Mouse (Mus musculus) CH12.LX (cell line): Measurements from ENCODE around the gene Ift52. TPM values are rescaled to one million over a fixed set of nuclear protein-coding genes. Genes with fewer than 3 reads are reported as not detected.

Experiments used
- DNase-seq: peaks from one replicate; pipeline ENCODE4 v3.0.0-alpha.2; 2013; ENCODE audit errors: extremely low read depth
- H3K27ac ChIP-seq: 2 replicates; pipeline ENCODE4 v1.5.1; 2012; ENCODE audit warnings: low read depth, mild to moderate bottlenecking, control low read depth, moderate library complexity; ENCODE audit not compliant: insufficient read depth
- H3K27me3 ChIP-seq: replicated peaks from 2 replicates; pipeline ENCODE3; 2012; ENCODE audit warnings: inconsistent platforms
- H3K36me3 ChIP-seq, 2 experiments: replicated peaks in 1 of 2; 2 replicates each; pipeline versions ENCODE3 to v1.6.1; 2012; ENCODE audit warnings: inconsistent platforms in 1 of 2, low read length in 1 of 2, mild to moderate bottlenecking in 1 of 2, mixed read lengths in 1 of 2, moderate library complexity in 1 of 2; ENCODE audit not compliant: control insufficient read depth in 1 of 2, insufficient read depth in 1 of 2
- H3K4me1 ChIP-seq, 2 experiments: 2 replicates each; pipeline ENCODE4 v1.6.1; 2012; ENCODE audit warnings: inconsistent platforms in 1 of 2, moderate library complexity in 1 of 2; ENCODE audit not compliant: insufficient read depth in 2 of 2, control insufficient read depth in 1 of 2
- H3K4me2 ChIP-seq: 2 replicates; pipeline ENCODE4 v1.6.1; 2012; ENCODE audit warnings: low read depth, mild to moderate bottlenecking, control low read depth; ENCODE audit not compliant: poor library complexity, insufficient read depth, severe bottlenecking
- H3K4me3 ChIP-seq, 3 experiments: fragments of 150-350 bp in 1 of 3; sonication (generic) in 1 of 3; replicated peaks in 1 of 3; 2 replicates each; pipeline versions ENCODE3 to v1.5.1; 2011 to 2012; ENCODE audit warnings: low read depth in 2 of 3, low read length in 2 of 3, mild to moderate bottlenecking in 2 of 3, moderate library complexity in 2 of 3, control low read depth in 1 of 3, improper control_type of control experiment in 1 of 3, inconsistent platforms in 1 of 3, mixed read lengths in 1 of 3; ENCODE audit not compliant: poor library complexity in 1 of 3
- H3K79me2 ChIP-seq: replicated peaks from 2 replicates; pipeline ENCODE4 v1.6.1; 2012; ENCODE audit warnings: mild to moderate bottlenecking, moderate library complexity; ENCODE audit not compliant: control insufficient read depth, poor library complexity, insufficient read depth, severe bottlenecking; ENCODE audit errors: extremely low read depth
- H3K9ac ChIP-seq: 2 replicates; pipeline ENCODE4 v1.6.1; 2012; ENCODE audit warnings: low read depth, mild to moderate bottlenecking, control low read depth, moderate library complexity; ENCODE audit not compliant: insufficient read depth
- H3K9me3 ChIP-seq: replicated peaks from 2 replicates; pipeline ENCODE3; 2012; ENCODE audit warnings: low read length, inconsistent platforms, mixed read lengths
- BHLHE40 ChIP-seq: IDR thresholded peaks from 2 replicates; pipeline ENCODE4 v1.6.1; 2011; ENCODE audit warnings: mild to moderate bottlenecking, low read depth, low read length, improper control_type of control experiment
- CHD2 ChIP-seq: IDR thresholded peaks from 2 replicates; pipeline ENCODE4 v1.6.1; 2011; ENCODE audit warnings: low read length, improper control_type of control experiment
- E2F4 ChIP-seq: IDR thresholded peaks from 2 replicates; pipeline ENCODE4 v1.6.1; 2011; ENCODE audit warnings: low read depth, low read length, improper control_type of control experiment; ENCODE audit not compliant: insufficient replicate concordance
- ELF1 ChIP-seq: IDR thresholded peaks from 2 replicates; pipeline ENCODE4 v1.6.1; 2014; ENCODE audit warnings: low read depth, mild to moderate bottlenecking, inconsistent platforms, low read length, improper control_type of control experiment
- ETS1 ChIP-seq: conservative IDR thresholded peaks from 2 replicates; pipeline ENCODE4 v1.6.1; 2012; ENCODE audit warnings: low read depth, mild to moderate bottlenecking, inconsistent platforms, low read length, improper control_type of control experiment, moderate library complexity
- GABPA ChIP-seq: IDR thresholded peaks from 2 replicates; pipeline ENCODE4 v1.6.1; 2012; ENCODE audit warnings: low read depth, low read length, improper control_type of control experiment, inconsistent platforms; ENCODE audit not compliant: insufficient replicate concordance
- HCFC1 ChIP-seq: IDR thresholded peaks from 2 replicates; pipeline ENCODE4 v1.6.1; 2012; ENCODE audit warnings: low read depth, mild to moderate bottlenecking, inconsistent platforms, low read length, improper control_type of control experiment
- IRF4 ChIP-seq: IDR thresholded peaks from 2 replicates; pipeline ENCODE4 v1.6.1; 2014; ENCODE audit warnings: low read depth, mild to moderate bottlenecking, inconsistent platforms, low read length, improper control_type of control experiment
- JUN ChIP-seq: IDR thresholded peaks from 2 replicates; pipeline ENCODE4 v1.6.1; 2011; ENCODE audit warnings: low read depth, mild to moderate bottlenecking, low read length, improper control_type of control experiment, moderate library complexity; ENCODE audit not compliant: insufficient read depth
- JUND ChIP-seq: conservative IDR thresholded peaks from 2 replicates; pipeline ENCODE4 v1.6.1; 2011; ENCODE audit warnings: low read depth, low read length, improper control_type of control experiment
- KAT2A ChIP-seq: IDR thresholded peaks from 2 replicates; pipeline ENCODE4 v1.6.1; 2012; ENCODE audit warnings: low read length, improper control_type of control experiment, inconsistent platforms; ENCODE audit not compliant: insufficient replicate concordance
- MAX ChIP-seq: IDR thresholded peaks from 2 replicates; pipeline ENCODE4 v1.6.1; 2011; ENCODE audit warnings: low read length, improper control_type of control experiment
- MAZ ChIP-seq: IDR thresholded peaks from 2 replicates; pipeline ENCODE4 v1.6.1; 2012; ENCODE audit warnings: low read depth, mild to moderate bottlenecking, inconsistent platforms, low read length, improper control_type of control experiment, moderate library complexity
- MXI1 ChIP-seq: IDR thresholded peaks from 2 replicates; pipeline ENCODE4 v1.6.1; 2011; ENCODE audit warnings: mild to moderate bottlenecking, low read depth, low read length, improper control_type of control experiment
- MYC ChIP-seq: IDR thresholded peaks from 2 replicates; pipeline ENCODE4 v1.6.1; 2011; ENCODE audit warnings: low read depth, mild to moderate bottlenecking, improper control_type of control experiment, low read length
- POLR2A ChIP-seq: IDR thresholded peaks from 2 replicates; pipeline ENCODE4 v1.6.1; 2011; ENCODE audit warnings: low read depth, mild to moderate bottlenecking, improper control_type of control experiment, low read length
- POLR2AphosphoS2 ChIP-seq: IDR thresholded peaks from 2 replicates; pipeline ENCODE4 v1.6.1; 2011; ENCODE audit warnings: low read depth, low read length, improper control_type of control experiment
- RAD21 ChIP-seq: IDR thresholded peaks from 2 replicates; pipeline ENCODE4 v1.6.1; 2011; ENCODE audit warnings: low read depth, mild to moderate bottlenecking, low read length, improper control_type of control experiment, moderate library complexity
- RCOR1 ChIP-seq: conservative IDR thresholded peaks from 2 replicates; pipeline ENCODE4 v1.6.1; 2012; ENCODE audit warnings: low read depth, mild to moderate bottlenecking, inconsistent platforms, low read length, improper control_type of control experiment
- SIN3A ChIP-seq: IDR thresholded peaks from 2 replicates; pipeline ENCODE4 v1.6.1; 2012; ENCODE audit warnings: low read length, improper control_type of control experiment, inconsistent platforms
- SMC3 ChIP-seq: IDR thresholded peaks from 2 replicates; pipeline ENCODE4 v1.6.1; 2011; ENCODE audit warnings: low read depth, low read length, improper control_type of control experiment
- TCF12 ChIP-seq: IDR thresholded peaks from 2 replicates; pipeline ENCODE4 v1.6.1; 2014; ENCODE audit warnings: low read depth, mild to moderate bottlenecking, inconsistent platforms, low read length, improper control_type of control experiment
- USF1 ChIP-seq: IDR thresholded peaks from 2 replicates; pipeline ENCODE4 v1.6.1; 2014; ENCODE audit warnings: low read depth, mild to moderate bottlenecking, inconsistent platforms, low read length, improper control_type of control experiment
- ZC3H11A ChIP-seq: IDR thresholded peaks from 2 replicates; pipeline ENCODE4 v1.6.1; 2012; ENCODE audit warnings: low read depth, mild to moderate bottlenecking, inconsistent platforms, low read length, improper control_type of control experiment
- ZKSCAN1 ChIP-seq: IDR thresholded peaks from 2 replicates; pipeline ENCODE4 v1.6.1; 2012; ENCODE audit warnings: low read depth, inconsistent platforms, low read length, improper control_type of control experiment, borderline replicate concordance
- ZNF384 ChIP-seq: IDR thresholded peaks from 2 replicates; pipeline ENCODE4 v1.6.1; 2012; ENCODE audit warnings: low read depth, low read length, improper control_type of control experiment, inconsistent platforms
- dilution Hi-C: fragments of 300-500 bp; cut with MboI; formaldehyde crosslinking; loops from 2 replicates; pipeline ENCODE4 v1.14.3; 2020; ENCODE audit warnings: low sequenced_read_pairs; ENCODE audit not compliant: extremely low pct_unique_long_range_greater_than_20kb, extremely low pct_ligation_motif_present
- in situ Hi-C: fragments of 300-500 bp; cut with MboI; formaldehyde crosslinking; loops from 3 replicates; pipeline ENCODE4 v1.14.3; 2019; ENCODE audit warnings: low sequenced_read_pairs, low pct_ligation_motif_present, low pct_unique_long_range_greater_than_20kb, mixed read lengths
- polyA plus RNA-seq: library from polyadenylated mRNA; unstranded; fragments of >175 nt; gene quantifications from 2 replicates; pipeline ENCODE4 v1.2.1, GENCODE M21; 2012; ENCODE audit warnings: low read depth; ENCODE audit not compliant: insufficient read length
- total RNA-seq, 2 experiments: library from RNA; depleted of rRNA; stranded (reverse); fragments of 300-350 nt in 1 of 2; fragments of >200 nt in 1 of 2; gene quantifications; 2 replicates each; pipeline ENCODE4 v1.2.3; 2012 to 2014

Gene Ift52
- total RNA-seq (2012; rRNA removed) (11.3 and 13.0 TPM in 2 replicates), total RNA-seq (2014; rRNA removed) (13.1 and 14.4 TPM in 2 replicates), polyA plus RNA-seq (33.6 and 39.8 TPM in 2 replicates)

- Histone ChIP-seq H3K4me3 (peak within 1 kb of the TSS; percentile 82 to 95 (median 88)), H3K9ac (peak within 1 kb of the TSS; percentile 72), H3K4me1 (peaks cover 3 to 12% of the 10 kb centered on the region in 2 experiments; a peak in 3 of 4 replicates), H3K36me3 (peaks cover 2 to 7% of the 10 kb centered on the region in 2 experiments), H3K79me2 (no peaks in the 10 kb centered on the region), H3K27me3 (peaks cover 32% of the 10 kb centered on the region), H3K9me3 (no peaks in the 10 kb centered on the region), H3K27ac (no peak within 1 kb of the TSS), H3K4me2 (peak within 1 kb of the TSS; percentile 82; the same call in 1 of the 2 replicates)
- DNase-seq, result peak; percentile 86
- TF ChIP-seq BHLHE40 (no peak), JUN (no peak), MXI1 (peak; percentile 80), HCFC1 (peak; percentile 89), RCOR1 (no peak), E2F4 (no peak), IRF4 (peak; percentile 39; the same call in 1 of the 2 replicates), ZNF384 (no peak), MAX (peak; percentile 26; the same call in 1 of the 2 replicates), GABPA (no peak; the same call in 1 of the 2 replicates), USF1 (no peak), MAZ (peak; percentile 32; the same call in 1 of the 2 replicates), ELF1 (peak; percentile 94), JUND (no peak), ZKSCAN1 (no peak), CHD2 (no peak), MYC (peak; percentile 37; the same call in 1 of the 2 replicates), ZC3H11A (no peak), SMC3 (no peak), SIN3A (peak; percentile 95), ETS1 (no peak), POLR2A (peak; percentile 87), TCF12 (peak; percentile 47; the same call in 1 of the 2 replicates), POLR2AphosphoS2 (no peak; the same call in 1 of the 2 replicates), KAT2A (peak; percentile 73; the same call in 1 of the 2 replicates), RAD21 (no peak)
- dilution Hi-C loops (no loop called here), in situ Hi-C loops (no loop called here)
These were observed at the start of gene Ift52 for GRCm38 (mm10) chr2:163016916-163017743. TSS of gene Ift52 (plus strand) at chr2:163017354.
